Mouse (Mus musculus) frontal cortex, postnatal 14 days (tissue): ENCODE results near the gene Cd1d1.

Experiments
- DNase-seq, 2 experiments: peaks; one replicate each; pipeline ENCODE4 v3.0.0; 2022; ENCODE audit warnings: low spot score in 2 of 2

Cd1d1 gene

GRCm38 (mm10) chr3:86961395-86961669 is 37.9 kb downstream of the Cd1d1 start:
- DNase-seq = no peak

- no peak for DNase-seq
Measured at GRCm38 (mm10) chr3:86960656-86961394, 38.4 kb downstream of the Cd1d1 start.

GRCm38 (mm10) chr3:86959088-86959487 is 40.2 kb downstream of the Cd1d1 start:
- no peak for DNase-seq

- no peak for DNase-seq
Measured at GRCm38 (mm10) chr3:86955376-86955775, 43.9 kb downstream of the Cd1d1 start.

GRCm38 (mm10) chr3:86954521-86954920 is 44.7 kb downstream of the Cd1d1 start:
- no peak for DNase-seq

- no peak for DNase-seq
Measured at GRCm38 (mm10) chr3:86953819-86954218, 45.4 kb downstream of the Cd1d1 start.

- no peak for DNase-seq
Measured at GRCm38 (mm10) chr3:86950652-86951051, 48.6 kb downstream of the Cd1d1 start.
